Mouse (Mus musculus) CD4-positive, CD25-positive, alpha-beta regulatory T cell, adult 9 weeks (primary cell): Measurements from ENCODE around the gene Slc16a2. TPM values are rescaled to one million over a fixed set of nuclear protein-coding genes. Genes with fewer than 3 reads are reported as not detected.

Experiments used
- polyA plus RNA-seq: library from polyadenylated mRNA; unstranded; fragments of 100-300 nt; shearing (Covaris generic); gene quantifications from one replicate; pipeline ENCODE4 v1.2.1, GENCODE M21; 2017

The Slc16a2 gene
- polyA plus RNA-seq = 0.43 TPM

DNA sequence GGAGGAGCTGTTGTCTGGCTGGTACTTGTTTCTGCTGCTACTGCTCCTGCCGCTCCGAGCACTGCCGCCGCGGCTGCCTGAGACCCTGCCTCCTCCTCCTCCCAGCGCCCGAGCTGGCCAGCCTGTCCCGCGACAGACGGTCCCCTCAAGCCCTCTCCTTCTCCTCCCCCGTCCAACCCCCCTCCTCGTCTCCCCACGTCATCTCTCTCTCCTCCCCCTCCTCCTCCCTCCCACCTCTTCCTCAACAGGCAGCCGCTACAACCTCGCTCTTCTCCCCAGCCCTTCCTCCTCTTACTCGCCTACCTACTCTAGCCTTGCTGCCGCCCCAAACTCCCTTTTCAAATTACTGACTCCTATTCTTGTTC lies at the start of gene Slc16a2:
Gene Slc16a2 (minus strand): TSS at position 152 of the 365 bp plus-strand sequence.

Other genes with a start within 250 kb of the Slc16a2 start
- gene Zcchc13, start 191.4 kb downstream of the Slc16a2 start, polyA plus RNA-seq = not detected
- gene Rlim, start 159.3 kb upstream of the Slc16a2 start, polyA plus RNA-seq = 41.2 TPM